Mouse (Mus musculus) MN1 (cell line): ENCODE measurements at regions not wholly inside any gene's neighbourhood (a gene's known extent, or its start where the extent isn't known, plus 50 kb on each side); places are given as distances from the start of the nearest gene placed in this dataset.

Experiments
- DNase-seq: peaks from one replicate; pipeline ENCODE4 v3.0.0-alpha.2; 2016; ENCODE audit warnings: low spot score

- no peak for DNase-seq
Measured at GRCm38 (mm10) chr15:67388514-67388913, 887.8 kb upstream of the Lrrc6 start.

- no peak for DNase-seq
Measured at GRCm38 (mm10) chr15:67386896-67387295, 886.2 kb upstream of the Lrrc6 start.

GRCm38 (mm10) chr15:67373599-67373998, 872.9 kb upstream of the Lrrc6 start:
- no peak for DNase-seq

DNA sequence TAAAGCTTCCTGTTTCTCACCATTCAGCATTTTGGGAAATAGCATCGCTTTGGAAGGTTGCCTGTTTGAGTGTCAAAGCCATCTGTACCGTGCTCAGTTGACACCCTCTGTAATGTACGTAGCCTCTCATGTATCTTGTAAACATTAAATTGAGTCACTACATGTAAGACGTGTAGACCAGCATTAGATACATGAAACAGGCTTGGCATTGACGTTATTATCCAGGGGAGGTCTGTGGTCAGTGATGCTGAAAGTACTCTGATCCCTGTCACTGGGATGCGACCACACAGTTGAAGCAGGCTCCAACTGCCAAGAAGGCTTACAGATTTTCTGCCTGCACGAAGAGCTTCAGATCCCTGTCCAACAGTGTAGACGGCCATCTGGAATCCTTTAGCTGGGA, 872.3 kb upstream of the Lrrc6 start:
- DNase-seq: no peak

DNA sequence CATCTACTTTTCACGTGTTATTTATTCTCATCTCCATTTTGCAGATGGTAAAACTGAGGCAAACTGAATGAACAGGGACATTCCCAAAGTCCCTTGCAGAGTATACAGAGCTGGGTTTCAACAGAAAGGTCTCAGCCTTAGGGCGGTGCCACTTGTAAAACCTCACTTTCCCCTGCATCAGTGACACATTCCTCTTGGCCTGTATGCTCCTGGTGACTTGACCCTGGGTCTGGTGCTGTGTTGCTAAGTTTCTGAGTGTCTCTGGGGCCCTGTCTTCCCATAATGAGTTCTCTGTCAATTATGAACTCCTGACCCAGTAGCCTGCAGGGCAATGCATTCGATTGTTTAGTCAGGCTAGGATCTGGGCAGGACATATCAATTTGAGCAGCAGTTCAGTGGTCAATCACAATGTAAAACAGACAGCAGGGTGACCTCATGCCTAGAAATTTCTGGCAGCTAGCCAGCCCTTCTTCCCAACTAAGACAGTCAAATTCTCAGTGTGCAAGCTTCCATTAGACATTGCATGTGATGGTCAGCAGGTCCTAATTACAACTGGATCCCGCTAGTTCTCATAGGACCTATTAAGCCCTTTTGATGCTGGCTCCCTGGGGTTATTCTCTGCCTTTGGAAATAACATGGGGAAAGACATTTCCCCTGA, 863.5 kb upstream of the Lrrc6 start:
- no peak for DNase-seq

DNA sequence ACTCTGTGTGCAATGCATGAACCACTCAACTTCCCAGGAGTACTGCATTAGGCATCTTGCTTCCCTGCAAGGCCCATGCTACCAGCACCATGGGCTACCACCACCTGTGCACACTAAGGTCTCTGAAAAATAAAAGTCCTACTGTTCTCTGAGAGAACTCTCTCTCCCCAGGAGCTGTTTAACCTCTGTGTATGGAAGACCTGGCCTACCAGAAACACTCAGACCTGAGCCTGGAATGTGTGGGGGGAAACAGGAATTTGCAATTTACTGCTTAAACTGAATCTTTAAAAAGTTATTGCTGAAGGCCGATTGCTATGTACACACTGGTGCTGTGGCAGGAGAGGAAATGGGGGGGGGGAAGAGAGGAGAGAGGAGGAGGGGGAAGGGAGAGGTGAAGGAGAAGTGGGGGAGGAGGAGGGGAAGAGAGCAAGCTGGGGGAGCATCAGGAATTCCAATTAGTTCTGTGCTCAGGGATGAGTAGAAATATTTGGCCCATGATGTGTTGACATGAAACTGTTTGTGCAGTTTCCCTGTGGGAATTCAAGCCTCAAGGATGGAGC, 860.4 kb upstream of the Lrrc6 start:
- no peak for DNase-seq

GRCm38 (mm10) chr15:67357867-67358266, 857.2 kb upstream of the Lrrc6 start:
- DNase-seq: no peak

- DNase-seq: no peak
Measured at GRCm38 (mm10) chr15:67355334-67355733, 854.6 kb upstream of the Lrrc6 start.

DNA sequence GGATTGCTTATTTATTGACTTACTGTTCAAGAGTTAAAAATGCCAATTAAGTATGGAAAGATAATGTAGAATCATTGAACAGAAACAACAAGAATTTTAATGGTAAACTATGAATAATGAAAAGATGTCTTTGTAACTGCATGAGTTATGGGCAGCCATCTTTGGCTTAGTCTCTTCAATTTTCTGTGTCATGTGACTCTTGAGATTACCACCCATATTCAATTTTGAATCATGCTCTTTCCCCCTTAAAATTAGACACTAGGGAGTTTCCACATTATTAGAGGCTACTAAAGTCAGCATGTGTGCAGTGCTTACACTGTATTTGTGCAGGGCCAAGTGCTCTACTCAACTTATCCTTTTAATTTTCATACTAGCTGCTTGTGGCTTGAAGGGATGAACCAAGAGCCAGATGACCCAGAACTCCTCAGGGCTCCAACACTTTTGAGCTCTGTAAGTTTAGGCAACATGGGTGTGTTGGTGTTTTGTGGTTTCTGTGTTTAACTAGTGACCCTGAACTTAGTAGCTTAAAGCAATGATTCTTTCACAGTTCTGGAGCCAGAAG, 854.0 kb upstream of the Lrrc6 start:
- DNase-seq: no peak

DNA sequence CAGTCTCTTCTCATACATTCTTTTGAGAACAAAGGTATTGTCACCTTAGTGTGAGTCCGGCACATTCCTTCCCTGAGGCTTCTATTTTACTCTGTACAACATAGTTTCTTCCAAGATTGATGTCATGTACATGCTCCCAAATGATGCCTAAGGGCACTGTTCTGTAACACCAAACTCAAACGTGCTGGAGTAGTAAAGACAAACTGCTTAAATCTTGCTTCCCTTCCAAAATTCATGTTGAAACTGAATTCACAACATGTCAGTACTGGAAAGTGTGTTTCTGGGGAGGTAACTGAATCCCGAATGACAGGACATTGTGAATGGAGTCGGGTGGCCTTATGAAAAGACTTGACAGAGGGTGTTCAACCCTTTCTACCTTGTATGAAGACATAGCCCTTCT, 848.8 kb upstream of the Lrrc6 start:
- no peak for DNase-seq

DNA sequence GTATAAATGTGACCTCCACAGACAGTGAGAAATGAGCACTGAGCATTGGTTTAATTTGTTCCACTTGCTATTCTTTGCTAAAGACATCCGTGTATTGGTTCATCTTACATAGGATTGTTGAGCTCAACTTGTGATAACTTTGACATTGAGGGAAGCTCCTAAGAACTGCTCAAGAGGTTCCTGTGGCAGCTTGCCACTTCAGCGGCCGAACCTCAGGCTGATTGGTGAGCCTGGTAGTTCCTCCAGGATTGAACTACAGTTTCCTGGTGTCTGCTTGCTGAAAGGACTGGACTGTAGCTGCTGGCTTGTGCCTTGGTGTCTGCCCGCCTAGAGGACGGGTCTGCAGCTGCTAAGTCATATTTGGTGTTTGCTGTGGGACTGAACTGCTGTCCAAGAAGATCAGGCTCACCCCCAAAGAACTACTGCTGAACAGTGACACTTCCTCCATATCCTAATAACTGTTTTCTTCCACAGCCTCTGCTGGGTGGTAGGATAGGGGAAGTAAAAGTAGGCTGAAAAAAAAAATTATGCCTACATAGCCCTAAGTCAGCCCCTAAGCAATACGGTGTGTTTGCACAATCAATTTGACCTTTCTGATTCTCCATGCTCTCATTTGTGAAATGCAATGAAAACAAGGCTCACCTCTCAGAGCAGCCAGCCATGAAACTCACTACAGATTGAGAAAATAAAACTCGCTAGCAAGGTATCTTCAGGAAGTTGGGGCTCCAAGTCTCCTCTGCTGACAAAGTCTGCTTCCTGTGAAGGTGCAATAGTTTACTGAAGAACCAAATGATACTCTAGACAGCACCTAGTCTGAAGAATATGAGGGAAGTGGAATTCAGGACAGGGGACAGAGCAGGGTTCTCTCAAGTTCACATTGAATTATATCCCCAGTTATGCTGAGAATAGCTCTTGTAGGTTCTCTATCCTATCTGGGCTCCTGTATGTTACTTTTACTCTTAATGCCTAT, 844.8 kb upstream of the Lrrc6 start:
- no peak for DNase-seq

DNA sequence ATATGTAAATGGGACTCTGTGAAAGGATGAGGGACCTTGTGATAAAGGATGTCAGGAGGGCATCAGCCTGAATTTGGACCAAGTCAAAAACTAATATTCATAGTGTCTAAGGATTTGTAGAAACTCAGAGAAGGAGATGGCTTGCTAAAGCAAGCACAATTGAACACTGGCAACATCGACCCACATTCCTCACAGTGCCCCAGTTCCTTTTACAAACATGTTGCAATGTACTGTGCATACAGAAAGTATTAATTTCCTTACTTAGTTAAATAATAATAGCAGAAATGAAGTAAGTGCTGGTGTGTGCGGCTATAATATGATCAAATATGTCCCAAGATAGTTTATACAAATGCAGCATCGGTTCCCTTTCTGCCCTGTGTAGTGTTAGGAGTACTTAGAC, 841.3 kb upstream of the Lrrc6 start:
- no peak for DNase-seq

DNA sequence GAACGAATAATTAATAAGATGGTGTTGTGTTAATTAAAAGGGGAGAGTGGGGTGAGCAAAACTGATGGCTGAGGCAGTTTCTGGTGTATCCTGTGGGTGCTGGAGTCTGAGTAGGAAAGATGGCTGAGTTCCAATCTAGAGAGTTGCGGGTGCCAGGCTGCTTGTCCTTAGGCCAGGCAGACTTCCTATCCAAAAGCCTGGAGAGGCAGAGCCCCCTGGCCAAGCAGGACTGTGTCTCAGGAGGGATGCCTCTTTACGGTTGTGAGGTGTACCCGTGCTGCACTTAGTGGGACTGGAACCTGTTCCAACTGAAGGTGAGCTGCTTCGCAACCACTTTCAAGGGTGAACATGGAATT, 836.3 kb upstream of the Lrrc6 start:
- no peak for DNase-seq

- DNase-seq: no peak
Measured at GRCm38 (mm10) chr15:67336294-67337039, 835.8 kb upstream of the Lrrc6 start.

DNA sequence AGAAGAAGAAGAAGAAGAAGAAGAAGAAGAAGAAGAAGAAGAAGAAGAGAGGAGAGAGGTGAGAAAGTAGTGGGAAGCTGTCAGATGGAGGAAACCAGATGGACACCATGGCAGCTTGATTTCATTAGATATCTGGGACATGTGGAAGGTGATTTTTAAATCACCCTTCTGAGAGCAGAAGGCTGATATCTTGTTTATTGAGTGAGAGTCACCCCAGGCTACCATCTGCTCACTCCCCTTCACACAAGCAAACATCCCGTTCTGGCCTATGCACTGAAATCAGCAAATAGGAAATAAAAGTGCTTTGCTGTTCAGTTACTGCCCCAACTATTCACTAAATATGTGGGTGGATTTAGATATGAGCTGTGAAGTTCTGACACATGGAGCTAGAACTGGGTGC, 831.8 kb upstream of the Lrrc6 start:
- no peak for DNase-seq

GRCm38 (mm10) chr15:67320292-67320691, 819.6 kb upstream of the Lrrc6 start:
- no peak for DNase-seq

- no peak for DNase-seq
Measured at GRCm38 (mm10) chr15:67315202-67315601, 814.5 kb upstream of the Lrrc6 start.

GRCm38 (mm10) chr15:67313648-67314047, 812.9 kb upstream of the Lrrc6 start:
- no peak for DNase-seq

GRCm38 (mm10) chr15:67305681-67306080, 805.0 kb upstream of the Lrrc6 start:
- no peak for DNase-seq

DNA sequence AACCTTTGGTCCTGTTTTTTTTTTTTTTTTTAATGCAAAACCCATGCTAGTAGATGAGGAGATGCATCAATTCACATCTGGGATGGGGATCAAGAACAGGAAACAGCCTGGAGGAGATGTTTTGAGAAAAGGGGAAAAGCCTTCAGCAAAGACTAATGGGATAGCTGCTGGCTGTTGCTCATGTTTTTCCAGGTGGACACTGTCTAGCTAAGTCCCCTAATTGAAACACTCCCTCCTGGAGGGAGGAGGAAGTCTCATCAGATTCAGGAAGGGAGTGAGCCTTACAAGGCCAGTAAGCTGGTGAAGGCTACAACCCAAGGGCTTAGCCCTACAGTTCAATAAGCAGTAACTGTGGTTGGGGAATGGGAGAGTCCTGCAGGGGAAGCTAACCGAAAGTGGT, 803.1 kb upstream of the Lrrc6 start:
- no peak for DNase-seq

DNA sequence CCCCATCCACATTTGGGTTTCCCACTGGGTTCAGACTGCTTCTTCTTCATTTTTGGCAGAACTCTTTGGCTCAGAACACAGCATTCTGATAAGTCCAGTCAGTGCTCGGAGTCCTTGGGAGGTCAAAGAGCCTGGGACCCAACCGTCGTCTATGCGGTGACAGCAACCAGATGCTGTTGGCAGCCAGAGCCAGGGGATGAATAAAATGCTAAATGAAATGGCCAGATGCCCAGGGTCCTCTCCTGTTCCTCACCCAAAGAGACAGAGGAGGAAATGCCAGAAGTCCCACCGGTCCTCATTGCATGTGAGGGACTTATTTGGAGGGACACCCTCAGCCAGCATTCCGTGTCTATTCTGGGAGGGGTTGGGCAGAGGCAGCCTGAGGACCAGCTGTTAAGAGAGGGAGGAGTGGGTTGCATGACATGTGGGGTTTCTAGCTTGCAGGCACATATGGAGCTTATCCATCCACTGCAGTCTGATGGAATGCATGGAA, 801.2 kb upstream of the Lrrc6 start:
- no peak for DNase-seq

GRCm38 (mm10) chr15:67301024-67301423, 800.3 kb upstream of the Lrrc6 start:
- DNase-seq: no peak
